Mouse (Mus musculus): ENCODE results near the gene Zkscan6. TPM values are rescaled to one million over a fixed set of nuclear protein-coding genes. Genes with fewer than 3 reads are reported as not detected.

Gene Zkscan6
- polyA plus RNA-seq (2015; fragmentation: Nextera tagmentation; extraction: Ambion mirVana): 14.7 and 15.7 TPM in 2 replicates

- Histone ChIP-seq H3K27ac (peak within 1 kb of the TSS; percentile 84), H3K27me3 (no peaks in the 10 kb centered on the region), H3K36me3 (no peaks in the 10 kb centered on the region), H3K4me3 (peak within 1 kb of the TSS; percentile 72), H3K9me3 (no peaks in the 10 kb centered on the region), H3K9ac (peak within 1 kb of the TSS; percentile 64), H3K4me2 (peak within 1 kb of the TSS; percentile 68), H3K4me1 (0 out of 2 replicates have a peak, but pooled peaks cover 7% of the 10 kb centered on the region)
- ATAC-seq (ENCODE audit: insufficient number of reproducible peaks, low FRiP score, low TSS enrichment, low read depth): peak; percentile 95
- WGBS: under 1% methylated on average over 58 of the region's 58 CpGs
Observed at GRCm38 (mm10) chr11:65806909-65807504, at the start of gene Zkscan6. TSS of gene Zkscan6 (plus strand) at chr11:65807175.

DNA sequence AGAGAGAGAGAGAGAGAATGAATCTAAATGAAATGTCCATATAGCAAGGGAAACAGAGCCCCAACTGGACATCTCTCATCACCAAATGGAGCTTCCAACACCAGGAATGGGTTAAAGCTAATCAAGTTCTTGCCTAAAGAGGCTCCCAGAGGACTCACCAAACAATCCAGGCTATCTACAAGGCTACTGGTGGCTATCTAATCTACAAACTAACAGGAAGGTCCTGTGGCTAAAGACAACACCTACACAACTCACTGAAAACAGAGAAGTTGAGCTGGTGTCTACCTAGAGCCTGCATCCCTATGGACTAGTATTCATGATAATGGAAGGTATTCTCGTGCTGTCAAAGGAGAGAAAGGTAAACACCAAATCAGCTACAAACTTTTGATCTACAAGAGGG, 47.6 kb upstream of the Zkscan6 start:
- H3K36me3 ChIP-seq: peaks cover under 1% of the 10 kb centered on the region; the same call in 1 of the 2 replicates
- H3K27ac ChIP-seq: no peak overlapping the region
- no peak overlapping the region for H3K4me2 ChIP-seq
- H3K27me3 ChIP-seq: no peaks in the 10 kb centered on the region
- WGBS: 91% methylated on average over 1 of the region's 1 CpGs
- no peaks in the 10 kb centered on the region for H3K9me3 ChIP-seq
- no peak overlapping the region for H3K4me3 ChIP-seq
- no peaks in the 10 kb centered on the region for H3K4me1 ChIP-seq
- no peak overlapping the region for H3K9ac ChIP-seq
- ATAC-seq (ENCODE audit: insufficient number of reproducible peaks, low FRiP score, low TSS enrichment, low read depth): no peak

DNA sequence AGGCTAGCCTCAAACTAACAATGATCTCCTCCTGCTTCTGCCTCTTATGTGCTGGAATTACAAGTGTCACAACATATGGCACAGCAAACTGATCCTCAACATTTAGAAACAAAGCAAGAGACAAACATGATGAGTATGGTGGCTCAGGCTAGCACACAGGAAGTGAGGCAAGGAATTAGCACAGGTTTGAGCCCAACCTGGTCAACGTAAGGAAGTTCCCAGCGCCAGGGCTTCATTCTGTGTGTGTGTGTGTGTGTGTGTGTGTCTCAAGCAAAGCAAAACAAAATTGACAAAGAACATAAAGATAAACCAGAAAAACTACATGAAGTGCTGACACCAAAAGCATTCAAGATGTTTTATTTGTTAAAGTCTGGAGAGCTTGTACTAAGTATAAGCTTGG, 46.1 kb upstream of the Zkscan6 start:
- H3K4me3 ChIP-seq: no peak overlapping the region
- no peak overlapping the region for H3K4me2 ChIP-seq
- WGBS: 91% methylated on average over 2 of the region's 2 CpGs
- H3K27ac ChIP-seq: no peak overlapping the region
- no peak for ATAC-seq (ENCODE audit: insufficient number of reproducible peaks, low FRiP score, low TSS enrichment, low read depth)
- no peak overlapping the region for H3K9ac ChIP-seq
- no peaks in the 10 kb centered on the region for H3K4me1 ChIP-seq
- H3K36me3 ChIP-seq: no peaks in the 10 kb centered on the region
- no peaks in the 10 kb centered on the region for H3K27me3 ChIP-seq
- no peaks in the 10 kb centered on the region for H3K9me3 ChIP-seq

DNA sequence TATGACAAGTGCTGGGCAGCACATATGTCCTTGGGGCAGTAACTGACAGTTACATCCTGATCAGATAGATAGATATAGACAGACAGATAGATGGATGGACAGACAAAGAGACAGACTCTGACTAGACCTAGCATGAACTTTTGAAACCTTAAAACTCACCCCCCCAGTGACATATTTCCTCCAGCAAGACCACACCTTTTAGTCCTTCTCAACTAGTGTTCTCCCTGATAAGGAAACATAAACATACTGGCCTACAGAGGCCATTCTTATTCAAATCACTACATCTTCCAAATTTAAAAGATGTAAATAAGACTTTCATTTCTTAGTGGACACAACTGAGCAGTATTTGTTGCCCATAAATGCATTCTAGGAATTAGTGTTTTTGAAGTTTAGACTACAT, 38.5 kb upstream of the Zkscan6 start:
- H3K9me3 ChIP-seq: no peaks in the 10 kb centered on the region
- no peak overlapping the region for H3K4me2 ChIP-seq
- no peak overlapping the region for H3K27ac ChIP-seq
- no peak overlapping the region for H3K9ac ChIP-seq
- H3K4me3 ChIP-seq: no peak overlapping the region
- H3K4me1 ChIP-seq: peaks cover 4% of the 10 kb centered on the region; the same call in 1 of the 2 replicates
- ATAC-seq (ENCODE audit: insufficient number of reproducible peaks, low FRiP score, low TSS enrichment, low read depth): no peak
- no peaks in the 10 kb centered on the region for H3K27me3 ChIP-seq
- H3K36me3 ChIP-seq: no peaks in the 10 kb centered on the region

DNA sequence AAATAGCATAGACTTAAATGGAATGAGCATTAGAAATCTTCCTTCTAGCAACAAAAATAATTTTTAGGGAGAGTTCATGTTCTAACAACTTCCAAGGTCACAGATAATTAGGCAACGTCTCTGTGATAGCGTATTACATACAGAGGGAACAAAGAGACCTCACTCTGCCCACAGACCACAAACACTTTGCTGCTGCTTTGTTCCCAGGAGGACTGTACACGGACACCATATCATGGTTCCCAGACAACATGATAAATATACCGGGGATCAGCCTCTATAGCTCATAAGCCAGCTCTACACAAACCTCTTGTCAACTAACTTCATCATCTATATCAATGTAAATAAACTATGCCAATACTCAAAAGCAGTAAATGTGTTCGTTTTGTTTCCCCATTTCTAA, 37.0 kb upstream of the Zkscan6 start:
- H3K9me3 ChIP-seq: no peaks in the 10 kb centered on the region
- H3K4me3 ChIP-seq: no peak overlapping the region
- no peak overlapping the region for H3K4me2 ChIP-seq
- no peak overlapping the region for H3K9ac ChIP-seq
- H3K27me3 ChIP-seq: no peaks in the 10 kb centered on the region
- peaks cover 4% of the 10 kb centered on the region; the same call in 1 of the 2 replicates for H3K4me1 ChIP-seq
- ATAC-seq (ENCODE audit: insufficient number of reproducible peaks, low FRiP score, low TSS enrichment, low read depth): no peak
- no peaks in the 10 kb centered on the region for H3K36me3 ChIP-seq
- 81% methylated on average over 5 of the region's 5 CpGs for WGBS
- H3K27ac ChIP-seq: no peak overlapping the region

DNA sequence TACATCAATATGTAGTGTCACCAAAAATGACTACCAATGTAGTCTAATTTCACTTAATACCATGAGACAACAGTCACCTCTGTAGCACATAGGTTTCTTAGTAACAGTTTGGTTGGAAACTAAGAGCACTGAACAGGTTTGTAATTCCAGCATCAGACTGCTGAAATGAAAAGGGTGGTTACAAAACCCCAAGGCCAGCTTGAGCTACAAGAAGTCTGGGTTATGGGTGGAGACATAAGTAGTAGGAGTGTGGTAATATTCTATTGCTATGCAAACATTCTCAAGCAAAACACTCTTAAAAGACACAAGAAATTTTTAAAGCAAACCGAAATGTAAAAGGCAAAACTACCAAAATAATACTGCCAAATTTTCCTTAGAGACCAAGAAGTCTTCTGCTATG, 35.4 kb upstream of the Zkscan6 start:
- Histone ChIP-seq H3K9ac (no peak overlapping the region), H3K36me3 (no peaks in the 10 kb centered on the region), H3K27me3 (no peaks in the 10 kb centered on the region), H3K4me2 (no peak overlapping the region), H3K4me1 (peaks cover 4% of the 10 kb centered on the region; the same call in 1 of the 2 replicates), H3K4me3 (no peak overlapping the region), H3K9me3 (no peaks in the 10 kb centered on the region), H3K27ac (no peak overlapping the region)
- WGBS: 83% methylated on average over 1 of the region's 1 CpGs
- ATAC-seq (ENCODE audit: insufficient number of reproducible peaks, low FRiP score, low TSS enrichment, low read depth): no peak

- H3K4me2 ChIP-seq: no peak overlapping the region
- H3K9ac ChIP-seq: no peak overlapping the region
- WGBS: 83% methylated on average over 2 of the region's 2 CpGs
- no peaks in the 10 kb centered on the region for H3K27me3 ChIP-seq
- peaks cover 14% of the 10 kb centered on the region; the same call in 1 of the 2 replicates for H3K4me1 ChIP-seq
- no peak for ATAC-seq (ENCODE audit: insufficient number of reproducible peaks, low FRiP score, low TSS enrichment, low read depth)
- no peaks in the 10 kb centered on the region for H3K36me3 ChIP-seq
- no peak overlapping the region for H3K27ac ChIP-seq
- no peaks in the 10 kb centered on the region for H3K9me3 ChIP-seq
- no peak overlapping the region for H3K4me3 ChIP-seq
Observed at GRCm38 (mm10) chr11:65773535-65773934, 33.4 kb upstream of the Zkscan6 start.

- Histone ChIP-seq H3K27me3 (no peaks in the 10 kb centered on the region), H3K9ac (no peak overlapping the region), H3K4me1 (peaks cover 20% of the 10 kb centered on the region; the same call in 1 of the 2 replicates), H3K4me2 (no peak overlapping the region), H3K4me3 (no peak overlapping the region), H3K9me3 (no peaks in the 10 kb centered on the region), H3K36me3 (no peaks in the 10 kb centered on the region), H3K27ac (no peak overlapping the region)
- WGBS: 66% methylated on average over 6 of the region's 6 CpGs
- no peak for ATAC-seq (ENCODE audit: insufficient number of reproducible peaks, low FRiP score, low TSS enrichment, low read depth)
Observed at GRCm38 (mm10) chr11:65773946-65774656, 32.9 kb upstream of the Zkscan6 start.

- H3K4me2 ChIP-seq: no peak overlapping the region
- no peaks in the 10 kb centered on the region for H3K27me3 ChIP-seq
- H3K4me3 ChIP-seq: no peak overlapping the region
- H3K9me3 ChIP-seq: no peaks in the 10 kb centered on the region
- WGBS: 60% methylated on average over 2 of the region's 2 CpGs
- H3K9ac ChIP-seq: no peak overlapping the region
- no peak for ATAC-seq (ENCODE audit: insufficient number of reproducible peaks, low FRiP score, low TSS enrichment, low read depth)
- H3K4me1 ChIP-seq: peaks cover 28% of the 10 kb centered on the region
- H3K36me3 ChIP-seq: no peaks in the 10 kb centered on the region; the same call in 1 of the 2 replicates
- H3K27ac ChIP-seq: no peak overlapping the region
Observed at GRCm38 (mm10) chr11:65776906-65777611, 29.9 kb upstream of the Zkscan6 start.

GRCm38 (mm10) chr11:65777810-65778209, 29.2 kb upstream of the Zkscan6 start:
- Histone ChIP-seq H3K4me1 (peaks cover 28% of the 10 kb centered on the region), H3K4me3 (no peak overlapping the region), H3K9ac (no peak overlapping the region), H3K36me3 (no peaks in the 10 kb centered on the region; the same call in 1 of the 2 replicates), H3K27ac (no peak overlapping the region), H3K27me3 (no peaks in the 10 kb centered on the region), H3K4me2 (no peak overlapping the region), H3K9me3 (no peaks in the 10 kb centered on the region)
- ATAC-seq (ENCODE audit: insufficient number of reproducible peaks, low FRiP score, low TSS enrichment, low read depth): no peak
- 58% methylated on average over 5 of the region's 5 CpGs for WGBS

DNA sequence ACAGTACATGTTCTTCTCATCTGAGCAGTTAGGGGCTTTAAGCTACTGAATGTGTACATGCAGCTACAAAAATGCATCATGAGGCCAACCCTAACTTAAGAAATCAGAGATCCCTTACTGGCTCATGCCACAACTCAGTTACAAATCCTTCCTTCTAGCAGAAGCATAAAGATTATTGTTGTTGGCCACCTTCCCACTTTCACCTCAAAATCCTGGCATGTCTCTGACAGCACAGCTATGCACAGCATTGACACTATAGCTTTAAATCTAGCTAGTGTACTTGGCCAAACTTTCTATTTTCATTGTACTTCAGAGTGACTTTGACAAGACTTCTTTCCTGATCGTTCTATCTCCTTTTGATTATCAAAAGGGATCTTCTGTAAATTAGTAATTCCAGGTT, 27.9 kb upstream of the Zkscan6 start:
- Histone ChIP-seq H3K27me3 (no peaks in the 10 kb centered on the region), H3K9me3 (no peaks in the 10 kb centered on the region), H3K4me2 (no peak overlapping the region), H3K4me3 (no peak overlapping the region), H3K9ac (no peak overlapping the region), H3K4me1 (peaks cover 25% of the 10 kb centered on the region), H3K36me3 (no peaks in the 10 kb centered on the region; the same call in 1 of the 2 replicates), H3K27ac (0 out of 2 replicates have a peak overlapping the region, but pooled peaks have one; percentile 5)
- no peak for ATAC-seq (ENCODE audit: insufficient number of reproducible peaks, low FRiP score, low TSS enrichment, low read depth)
- WGBS: 55% methylated on average over 1 of the region's 1 CpGs

DNA sequence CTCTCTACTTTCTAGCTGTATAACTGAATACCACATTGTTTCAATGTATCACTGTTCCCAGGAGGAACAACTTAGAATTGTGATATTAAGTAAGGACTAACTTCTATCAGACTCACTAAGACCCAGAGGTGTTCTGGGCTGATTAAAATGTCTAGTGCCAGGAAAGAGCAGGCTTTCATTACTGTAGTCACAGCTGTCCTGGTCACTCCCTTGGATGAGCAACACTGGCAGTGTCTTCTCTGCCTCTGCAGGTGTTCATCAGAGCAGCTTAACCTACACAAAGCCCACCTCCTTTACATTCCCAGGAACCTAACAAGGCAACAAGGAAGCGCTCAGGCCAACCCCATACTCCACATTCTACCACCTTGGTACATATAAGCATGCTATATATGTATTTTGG, 27.4 kb upstream of the Zkscan6 start:
- H3K27me3 ChIP-seq: no peaks in the 10 kb centered on the region
- H3K27ac ChIP-seq: no peak overlapping the region
- ATAC-seq (ENCODE audit: insufficient number of reproducible peaks, low FRiP score, low TSS enrichment, low read depth): no peak
- 89% methylated on average over 1 of the region's 1 CpGs for WGBS
- H3K36me3 ChIP-seq: no peaks in the 10 kb centered on the region; the same call in 1 of the 2 replicates
- H3K4me3 ChIP-seq: no peak overlapping the region
- peaks cover 25% of the 10 kb centered on the region for H3K4me1 ChIP-seq
- H3K9ac ChIP-seq: no peak overlapping the region
- H3K4me2 ChIP-seq: no peak overlapping the region
- no peaks in the 10 kb centered on the region for H3K9me3 ChIP-seq

Measured in limb, embryonic 15.5 days (tissue).